8 mouse cellular contexts compared by ENCODE assay signal in genomic region chr7:141192776-141193347, GRCm38 (mm10). TPM values are rescaled to one million over a fixed set of nuclear protein-coding genes. Genes with fewer than 3 reads are reported as not detected.
DNase-seq lines count a peak whose midpoint lies in the region; ATAC-seq and TF ChIP-seq lines count a peak whose summit lies in the region.

No protein-coding gene starts in this region.

- no peaks in the 10 kb centered on the region for H3K9me3 ChIP-seq in liver, embryonic 11.5 days (ENCODE audit: control insufficient read depth, low read length)
- H3K9me3 ChIP-seq in neural tube, embryonic 13.5 days = no peaks in the 10 kb centered on the region

- TF ChIP-seq CTCF in spleen, adult 2 months (IDR thresholded peaks at IDR 0.05; ENCODE audit: extremely low read depth, insufficient read depth, insufficient read length, insufficient replicate concordance) = no peak

- peak overlapping the region; percentile 97 for H3K4me2 ChIP-seq in liver, embryonic 11.5 days
- H3K4me2 ChIP-seq in neural tube, embryonic 13.5 days = peak overlapping the region; percentile 98

- peak; percentile 58 for DNase-seq in cerebellum, adult 11-12 months
- DNase-seq in cerebellum, adult 11 months = no peak
- DNase-seq in spleen, adult 2 months (ENCODE audit: low read depth in 1 of 2, low spot score in 2 of 2) = no peak
- DNase-seq in spleen, adult 12 weeks (ENCODE audit: low spot score) = no peak
- DNase-seq in liver, embryonic 11.5 days (ENCODE audit: low spot score) = no peak
- no peak for DNase-seq in urinary bladder, adult 18-20 months (ENCODE audit: low spot score in 2 of 2)
- no peak for DNase-seq in spleen, adult 18-20 months

- no peaks in the 10 kb centered on the region for H3K27me3 ChIP-seq in spleen, adult 2 months (ENCODE audit: control insufficient read depth, insufficient read depth, low read length)
- H3K27me3 ChIP-seq in liver, embryonic 11.5 days (replicated peaks; ENCODE audit: control insufficient read depth, insufficient read depth, low read length) = no peaks in the 10 kb centered on the region
- no peaks in the 10 kb centered on the region for H3K27me3 ChIP-seq in neural tube, embryonic 13.5 days

- H3K9ac ChIP-seq in liver, embryonic 11.5 days (ENCODE audit: low read depth, low read length) = peak overlapping the region; percentile 96
- H3K9ac ChIP-seq in neural tube, embryonic 13.5 days = peak overlapping the region; percentile 95

- H3K4me3 ChIP-seq in spleen, adult 2 months (ENCODE audit: extremely low read depth, insufficient read depth, insufficient read length) = peak overlapping the region; percentile 68
- H3K4me3 ChIP-seq in liver, embryonic 11.5 days (ENCODE audit: low read depth, low read length) = peak overlapping the region; percentile 98
- peak overlapping the region; percentile 83 for H3K4me3 ChIP-seq in neural tube, embryonic 13.5 days

- peaks cover 9% of the 10 kb centered on the region; the same call in 1 of the 2 replicates for H3K4me1 ChIP-seq in spleen, adult 2 months (ENCODE audit: control insufficient read depth, insufficient read depth, insufficient read length)
- peaks cover 37% of the 10 kb centered on the region for H3K4me1 ChIP-seq in liver, embryonic 11.5 days (replicated peaks; ENCODE audit: control insufficient read depth, insufficient read depth, low read length)
- H3K4me1 ChIP-seq in neural tube, embryonic 13.5 days (replicated peaks) = peaks cover 33% of the 10 kb centered on the region

- WGBS in spleen, adult 2 months = 38% methylated on average over 12 of the region's 12 CpGs
- WGBS in liver, embryonic 11.5 days = 31% methylated on average over 12 of the region's 12 CpGs
- WGBS in neural tube, embryonic 13.5 days = 29% methylated on average over 12 of the region's 12 CpGs

- H3K36me3 ChIP-seq in spleen, adult 2 months (ENCODE audit: control insufficient read depth, insufficient read depth, low read length) = peaks cover 21% of the 10 kb centered on the region
- peaks cover 25% of the 10 kb centered on the region for H3K36me3 ChIP-seq in liver, embryonic 11.5 days (ENCODE audit: control insufficient read depth, insufficient read depth, low read length)
- peaks cover 37% of the 10 kb centered on the region for H3K36me3 ChIP-seq in neural tube, embryonic 13.5 days

- TF ChIP-seq POLR2A in spleen, adult 2 months (IDR thresholded peaks at IDR 0.05; ENCODE audit: low read depth, low read length) = no peak

- H3K27ac ChIP-seq in spleen, adult 2 months (ENCODE audit: insufficient read depth, low read length) = no peak overlapping the region
- H3K27ac ChIP-seq in liver, embryonic 11.5 days (ENCODE audit: low read depth, low read length) = peak overlapping the region; percentile 89
- H3K27ac ChIP-seq in neural tube, embryonic 13.5 days (replicated peaks) = peak overlapping the region; percentile 88

- ATAC-seq in liver, embryonic 11.5 days (replicated peaks; ENCODE audit: low FRiP score) = no peak
- no peak for ATAC-seq in neural tube, embryonic 13.5 days (ENCODE audit: low read depth)

RNA-seq across cellular contexts. Expression of gene Hras, which starts 0.9 kb away (rescaled TPM):
- polyA plus RNA-seq in spleen, adult 2 months (2012; rRNA removed) = 29.0 and 33.2 TPM in 2 replicates
- 112 and 118 TPM in 2 replicates for polyA plus RNA-seq in liver, embryonic 11.5 days (2014; fragmentation: Nextera tagmentation; extraction: Ambion mirVana)
- polyA plus RNA-seq in neural tube, embryonic 13.5 days (2015; fragmentation: Nextera tagmentation; extraction: Ambion mirVana) = 130 and 139 TPM in 2 replicates

RNA-seq across cellular contexts. Expression of gene Lrrc56, which starts 1.1 kb away (rescaled TPM):
- polyA plus RNA-seq in spleen, adult 2 months (2012; rRNA removed) = 5.2 and 5.5 TPM in 2 replicates
- polyA plus RNA-seq in liver, embryonic 11.5 days (2014; fragmentation: Nextera tagmentation; extraction: Ambion mirVana) = 20.8 and 20.9 TPM in 2 replicates
- 7.6 and 9.0 TPM in 2 replicates for polyA plus RNA-seq in neural tube, embryonic 13.5 days (2015; fragmentation: Nextera tagmentation; extraction: Ambion mirVana)

RNA-seq across cellular contexts. Expression of gene Rnh1, which starts 20.2 kb away (rescaled TPM):
- polyA plus RNA-seq in spleen, adult 2 months (2012; rRNA removed) = 90.8 and 113 TPM in 2 replicates
- 91.2 and 93.7 TPM in 2 replicates for polyA plus RNA-seq in liver, embryonic 11.5 days (2014; fragmentation: Nextera tagmentation; extraction: Ambion mirVana)
- 52.4 and 57.5 TPM in 2 replicates for polyA plus RNA-seq in neural tube, embryonic 13.5 days (2015; fragmentation: Nextera tagmentation; extraction: Ambion mirVana)

RNA-seq across cellular contexts. Expression of gene Lmntd2, which starts 21.0 kb away (rescaled TPM):
- polyA plus RNA-seq in spleen, adult 2 months (2012; rRNA removed) = 6.8 and 7.4 TPM in 2 replicates
- 1.8 and 2.6 TPM in 2 replicates for polyA plus RNA-seq in liver, embryonic 11.5 days (2014; fragmentation: Nextera tagmentation; extraction: Ambion mirVana)
- polyA plus RNA-seq in neural tube, embryonic 13.5 days (2015; fragmentation: Nextera tagmentation; extraction: Ambion mirVana) = 1.3 and 1.5 TPM in 2 replicates

RNA-seq across cellular contexts. Expression of gene Rassf7, which starts 22.8 kb away (rescaled TPM):
- polyA plus RNA-seq in spleen, adult 2 months (2012; rRNA removed) = 13.0 and 18.4 TPM in 2 replicates
- 35.1 TPM in 2 replicates for polyA plus RNA-seq in liver, embryonic 11.5 days (2014; fragmentation: Nextera tagmentation; extraction: Ambion mirVana)
- polyA plus RNA-seq in neural tube, embryonic 13.5 days (2015; fragmentation: Nextera tagmentation; extraction: Ambion mirVana) = 29.8 and 31.7 TPM in 2 replicates
